Mouse (Mus musculus) CH12.LX (cell line): ENCODE measurements around the gene Whrn. TPM values are rescaled to one million over a fixed set of nuclear protein-coding genes. Genes with fewer than 3 reads are reported as not detected.

Experiments
- DNase-seq: peaks from one replicate; pipeline ENCODE4 v3.0.0-alpha.2; 2013; ENCODE audit errors: extremely low read depth
- H3K27ac ChIP-seq: 2 replicates; pipeline ENCODE4 v1.5.1; 2012; ENCODE audit warnings: low read depth, mild to moderate bottlenecking, control low read depth, moderate library complexity; ENCODE audit not compliant: insufficient read depth
- H3K27me3 ChIP-seq: replicated peaks from 2 replicates; pipeline ENCODE3; 2012; ENCODE audit warnings: inconsistent platforms
- H3K36me3 ChIP-seq, 2 experiments: replicated peaks in 1 of 2; 2 replicates each; pipeline versions ENCODE3 to v1.6.1; 2012; ENCODE audit warnings: inconsistent platforms in 1 of 2, low read length in 1 of 2, mild to moderate bottlenecking in 1 of 2, mixed read lengths in 1 of 2, moderate library complexity in 1 of 2; ENCODE audit not compliant: control insufficient read depth in 1 of 2, insufficient read depth in 1 of 2
- H3K4me1 ChIP-seq, 2 experiments: 2 replicates each; pipeline ENCODE4 v1.6.1; 2012; ENCODE audit warnings: inconsistent platforms in 1 of 2, moderate library complexity in 1 of 2; ENCODE audit not compliant: insufficient read depth in 2 of 2, control insufficient read depth in 1 of 2
- H3K4me2 ChIP-seq: 2 replicates; pipeline ENCODE4 v1.6.1; 2012; ENCODE audit warnings: low read depth, mild to moderate bottlenecking, control low read depth; ENCODE audit not compliant: poor library complexity, insufficient read depth, severe bottlenecking
- H3K4me3 ChIP-seq, 3 experiments: fragments of 150-350 bp in 1 of 3; sonication (generic) in 1 of 3; replicated peaks in 1 of 3; 2 replicates each; pipeline versions ENCODE3 to v1.5.1; 2011 to 2012; ENCODE audit warnings: low read depth in 2 of 3, low read length in 2 of 3, mild to moderate bottlenecking in 2 of 3, moderate library complexity in 2 of 3, control low read depth in 1 of 3, improper control_type of control experiment in 1 of 3, inconsistent platforms in 1 of 3, mixed read lengths in 1 of 3; ENCODE audit not compliant: poor library complexity in 1 of 3
- H3K79me2 ChIP-seq: replicated peaks from 2 replicates; pipeline ENCODE4 v1.6.1; 2012; ENCODE audit warnings: mild to moderate bottlenecking, moderate library complexity; ENCODE audit not compliant: control insufficient read depth, poor library complexity, insufficient read depth, severe bottlenecking; ENCODE audit errors: extremely low read depth
- H3K9ac ChIP-seq: 2 replicates; pipeline ENCODE4 v1.6.1; 2012; ENCODE audit warnings: low read depth, mild to moderate bottlenecking, control low read depth, moderate library complexity; ENCODE audit not compliant: insufficient read depth
- H3K9me3 ChIP-seq: replicated peaks from 2 replicates; pipeline ENCODE3; 2012; ENCODE audit warnings: low read length, inconsistent platforms, mixed read lengths
- BHLHE40 ChIP-seq: IDR thresholded peaks from 2 replicates; pipeline ENCODE4 v1.6.1; 2011; ENCODE audit warnings: mild to moderate bottlenecking, low read depth, low read length, improper control_type of control experiment
- CHD1 ChIP-seq: IDR thresholded peaks from 2 replicates; pipeline ENCODE4 v1.6.1; 2012; ENCODE audit warnings: low read depth, low read length, improper control_type of control experiment, inconsistent platforms
- CHD2 ChIP-seq: IDR thresholded peaks from 2 replicates; pipeline ENCODE4 v1.6.1; 2011; ENCODE audit warnings: low read length, improper control_type of control experiment
- CTCF ChIP-seq, 2 experiments: IDR thresholded peaks in 1 of 2; conservative IDR thresholded peaks in 1 of 2; 2 replicates each; pipeline ENCODE4 v1.5.1; 2011 to 2012; ENCODE audit warnings: low read depth in 2 of 2, low read length in 2 of 2, improper control_type of control experiment in 1 of 2, inconsistent platforms in 1 of 2, mild to moderate bottlenecking in 1 of 2, moderate library complexity in 1 of 2
- E2F4 ChIP-seq: IDR thresholded peaks from 2 replicates; pipeline ENCODE4 v1.6.1; 2011; ENCODE audit warnings: low read depth, low read length, improper control_type of control experiment; ENCODE audit not compliant: insufficient replicate concordance
- ELF1 ChIP-seq: IDR thresholded peaks from 2 replicates; pipeline ENCODE4 v1.6.1; 2014; ENCODE audit warnings: low read depth, mild to moderate bottlenecking, inconsistent platforms, low read length, improper control_type of control experiment
- EP300 ChIP-seq: IDR thresholded peaks from 2 replicates; pipeline ENCODE4 v1.6.1; 2011; ENCODE audit warnings: low read length, improper control_type of control experiment
- ETS1 ChIP-seq: conservative IDR thresholded peaks from 2 replicates; pipeline ENCODE4 v1.6.1; 2012; ENCODE audit warnings: low read depth, mild to moderate bottlenecking, inconsistent platforms, low read length, improper control_type of control experiment, moderate library complexity
- GABPA ChIP-seq: IDR thresholded peaks from 2 replicates; pipeline ENCODE4 v1.6.1; 2012; ENCODE audit warnings: low read depth, low read length, improper control_type of control experiment, inconsistent platforms; ENCODE audit not compliant: insufficient replicate concordance
- HCFC1 ChIP-seq: IDR thresholded peaks from 2 replicates; pipeline ENCODE4 v1.6.1; 2012; ENCODE audit warnings: low read depth, mild to moderate bottlenecking, inconsistent platforms, low read length, improper control_type of control experiment
- IRF4 ChIP-seq: IDR thresholded peaks from 2 replicates; pipeline ENCODE4 v1.6.1; 2014; ENCODE audit warnings: low read depth, mild to moderate bottlenecking, inconsistent platforms, low read length, improper control_type of control experiment
- JUN ChIP-seq: IDR thresholded peaks from 2 replicates; pipeline ENCODE4 v1.6.1; 2011; ENCODE audit warnings: low read depth, mild to moderate bottlenecking, low read length, improper control_type of control experiment, moderate library complexity; ENCODE audit not compliant: insufficient read depth
- JUND ChIP-seq: conservative IDR thresholded peaks from 2 replicates; pipeline ENCODE4 v1.6.1; 2011; ENCODE audit warnings: low read depth, low read length, improper control_type of control experiment
- KAT2A ChIP-seq: IDR thresholded peaks from 2 replicates; pipeline ENCODE4 v1.6.1; 2012; ENCODE audit warnings: low read length, improper control_type of control experiment, inconsistent platforms; ENCODE audit not compliant: insufficient replicate concordance
- MAFK ChIP-seq: IDR thresholded peaks from 2 replicates; pipeline ENCODE4 v1.6.1; 2011; ENCODE audit warnings: low read length, improper control_type of control experiment; ENCODE audit not compliant: insufficient replicate concordance
- MAX ChIP-seq: IDR thresholded peaks from 2 replicates; pipeline ENCODE4 v1.6.1; 2011; ENCODE audit warnings: low read length, improper control_type of control experiment
- MAZ ChIP-seq: IDR thresholded peaks from 2 replicates; pipeline ENCODE4 v1.6.1; 2012; ENCODE audit warnings: low read depth, mild to moderate bottlenecking, inconsistent platforms, low read length, improper control_type of control experiment, moderate library complexity
- MEF2A ChIP-seq: IDR thresholded peaks from 2 replicates; pipeline ENCODE4 v1.6.1; 2014; ENCODE audit warnings: low read depth, mild to moderate bottlenecking, inconsistent platforms, low read length, improper control_type of control experiment, borderline replicate concordance
- MXI1 ChIP-seq: IDR thresholded peaks from 2 replicates; pipeline ENCODE4 v1.6.1; 2011; ENCODE audit warnings: mild to moderate bottlenecking, low read depth, low read length, improper control_type of control experiment
- MYC ChIP-seq: IDR thresholded peaks from 2 replicates; pipeline ENCODE4 v1.6.1; 2011; ENCODE audit warnings: low read depth, mild to moderate bottlenecking, improper control_type of control experiment, low read length
- NELFE ChIP-seq: IDR thresholded peaks from 2 replicates; pipeline ENCODE4 v1.6.1; 2011; ENCODE audit warnings: low read depth, low read length, improper control_type of control experiment
- NRF1 ChIP-seq: IDR thresholded peaks from 2 replicates; pipeline ENCODE4 v1.6.1; 2014; ENCODE audit warnings: low read depth, mild to moderate bottlenecking, inconsistent platforms, low read length, improper control_type of control experiment, moderate library complexity
- PAX5 ChIP-seq: IDR thresholded peaks from 2 replicates; pipeline ENCODE4 v1.6.1; 2012; ENCODE audit warnings: low read length, inconsistent platforms, mixed read lengths
- POLR2A ChIP-seq: IDR thresholded peaks from 2 replicates; pipeline ENCODE4 v1.6.1; 2011; ENCODE audit warnings: low read depth, mild to moderate bottlenecking, improper control_type of control experiment, low read length
- POLR2AphosphoS2 ChIP-seq: IDR thresholded peaks from 2 replicates; pipeline ENCODE4 v1.6.1; 2011; ENCODE audit warnings: low read depth, low read length, improper control_type of control experiment
- RAD21 ChIP-seq: IDR thresholded peaks from 2 replicates; pipeline ENCODE4 v1.6.1; 2011; ENCODE audit warnings: low read depth, mild to moderate bottlenecking, low read length, improper control_type of control experiment, moderate library complexity
- RCOR1 ChIP-seq: conservative IDR thresholded peaks from 2 replicates; pipeline ENCODE4 v1.6.1; 2012; ENCODE audit warnings: low read depth, mild to moderate bottlenecking, inconsistent platforms, low read length, improper control_type of control experiment
- SIN3A ChIP-seq: IDR thresholded peaks from 2 replicates; pipeline ENCODE4 v1.6.1; 2012; ENCODE audit warnings: low read length, improper control_type of control experiment, inconsistent platforms
- SMC3 ChIP-seq: IDR thresholded peaks from 2 replicates; pipeline ENCODE4 v1.6.1; 2011; ENCODE audit warnings: low read depth, low read length, improper control_type of control experiment
- TBP ChIP-seq: conservative IDR thresholded peaks from 2 replicates; pipeline ENCODE4 v1.6.1; 2011; ENCODE audit warnings: low read depth, low read length, improper control_type of control experiment
- TCF12 ChIP-seq: IDR thresholded peaks from 2 replicates; pipeline ENCODE4 v1.6.1; 2014; ENCODE audit warnings: low read depth, mild to moderate bottlenecking, inconsistent platforms, low read length, improper control_type of control experiment
- UBTF ChIP-seq: IDR thresholded peaks from 2 replicates; pipeline ENCODE4 v1.6.1; 2012; ENCODE audit warnings: low read depth, mild to moderate bottlenecking, inconsistent platforms, low read length, improper control_type of control experiment, moderate library complexity
- USF1 ChIP-seq: IDR thresholded peaks from 2 replicates; pipeline ENCODE4 v1.6.1; 2014; ENCODE audit warnings: low read depth, mild to moderate bottlenecking, inconsistent platforms, low read length, improper control_type of control experiment
- USF2 ChIP-seq: conservative IDR thresholded peaks from 2 replicates; pipeline ENCODE4 v1.6.1; 2011; ENCODE audit warnings: low read depth, low read length, improper control_type of control experiment
- ZC3H11A ChIP-seq: IDR thresholded peaks from 2 replicates; pipeline ENCODE4 v1.6.1; 2012; ENCODE audit warnings: low read depth, mild to moderate bottlenecking, inconsistent platforms, low read length, improper control_type of control experiment
- ZKSCAN1 ChIP-seq: IDR thresholded peaks from 2 replicates; pipeline ENCODE4 v1.6.1; 2012; ENCODE audit warnings: low read depth, inconsistent platforms, low read length, improper control_type of control experiment, borderline replicate concordance
- ZMIZ1 ChIP-seq: IDR thresholded peaks from 2 replicates; pipeline ENCODE4 v1.6.1; 2012; ENCODE audit warnings: low read depth, mild to moderate bottlenecking, inconsistent platforms, low read length, improper control_type of control experiment
- ZNF384 ChIP-seq: IDR thresholded peaks from 2 replicates; pipeline ENCODE4 v1.6.1; 2012; ENCODE audit warnings: low read depth, low read length, improper control_type of control experiment, inconsistent platforms
- dilution Hi-C: fragments of 300-500 bp; cut with MboI; formaldehyde crosslinking; loops from 2 replicates; pipeline ENCODE4 v1.14.3; 2020; ENCODE audit warnings: low sequenced_read_pairs; ENCODE audit not compliant: extremely low pct_unique_long_range_greater_than_20kb, extremely low pct_ligation_motif_present
- in situ Hi-C: fragments of 300-500 bp; cut with MboI; formaldehyde crosslinking; loops from 3 replicates; pipeline ENCODE4 v1.14.3; 2019; ENCODE audit warnings: low sequenced_read_pairs, low pct_ligation_motif_present, low pct_unique_long_range_greater_than_20kb, mixed read lengths
- polyA plus RNA-seq: library from polyadenylated mRNA; unstranded; fragments of >175 nt; gene quantifications from 2 replicates; pipeline ENCODE4 v1.2.1, GENCODE M21; 2012; ENCODE audit warnings: low read depth; ENCODE audit not compliant: insufficient read length
- total RNA-seq, 2 experiments: library from RNA; depleted of rRNA; stranded (reverse); fragments of 300-350 nt in 1 of 2; fragments of >200 nt in 1 of 2; gene quantifications; 2 replicates each; pipeline ENCODE4 v1.2.3; 2012 to 2014

Gene Whrn
- total and polyA plus RNA-seq, 3 experiments = 0.99 to 9.4 (median 4.5) TPM

DNA sequence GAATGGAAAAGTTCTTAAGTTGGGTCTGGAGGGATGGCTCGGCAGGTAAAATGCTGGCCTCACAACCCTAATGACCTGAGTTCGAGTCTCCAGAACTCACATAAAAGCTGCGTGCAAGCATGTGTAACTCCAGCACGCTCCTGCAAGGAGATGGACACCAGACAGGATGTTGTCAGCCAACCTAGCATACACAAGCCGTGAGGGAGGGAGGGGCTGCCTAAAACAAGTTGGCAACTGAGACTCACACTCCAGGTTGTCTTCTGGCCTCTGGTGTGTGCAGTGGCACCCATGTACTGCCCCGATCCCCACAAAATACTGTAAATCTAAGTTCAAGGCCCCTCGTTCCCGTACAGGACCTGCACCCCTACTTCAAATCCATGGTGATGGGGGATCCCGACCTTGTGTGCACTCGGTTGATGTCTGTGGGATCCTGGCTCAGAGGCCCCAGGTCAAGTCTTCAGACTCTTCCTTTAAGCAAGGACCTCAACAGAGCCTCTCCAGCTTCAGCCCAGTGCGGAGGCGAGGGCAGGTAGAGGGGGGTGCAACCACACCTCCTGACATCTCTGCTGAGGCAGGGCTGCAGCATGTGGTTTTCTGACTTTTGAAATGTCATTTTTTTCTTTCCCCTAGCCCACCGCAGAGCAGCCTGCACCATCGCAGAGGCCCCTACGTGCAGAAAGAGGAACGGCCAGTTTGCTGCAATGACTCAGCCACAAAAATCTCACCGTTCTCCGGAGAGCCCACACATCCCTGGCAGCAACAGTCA lies 95.1 kb downstream of the Whrn start:
- peak overlapping the region; percentile 69 to 77 (median 70) for H3K4me3 ChIP-seq
- H3K79me2 ChIP-seq = peaks cover 84% of the 10 kb centered on the region
- dilution Hi-C loops (no loop called here), in situ Hi-C loops (loop anchor here (10.0 to 25.0 kb wide), 4 partner anchors 46 to 537 kb away; partner anchors contain the start of genes Orm3 and Tnfsf8)
- peak; percentile 83 for DNase-seq
- peak; percentile 54; the same call in 1 of the 2 replicates for TF ChIP-seq MAZ
- TF ChIP-seq SIN3A = peak; percentile 79
- TF ChIP-seq BHLHE40 = peak; percentile 74
- TF ChIP-seq CHD2 = peak; percentile 54; the same call in 1 of the 2 replicates
- TF ChIP-seq NELFE = no peak
- TF ChIP-seq ZKSCAN1 = no peak
- TF ChIP-seq CTCF (conservative IDR thresholded peaks at IDR 0.05 in 1 of 2, IDR thresholded peaks at IDR 0.05 in 1 of 2; ENCODE audit: low read depth in 2 of 2, low read length in 2 of 2) = no peak
- TF ChIP-seq POLR2AphosphoS2 = no peak
- TF ChIP-seq SMC3 = no peak
- 0 out of 2 replicates have a peak, but pooled peaks have one; percentile 56 for TF ChIP-seq TBP
- TF ChIP-seq PAX5 = no peak
- TF ChIP-seq ETS1 = peak; percentile 85
- no peak for TF ChIP-seq POLR2A
- peak; percentile 87 for TF ChIP-seq IRF4
- TF ChIP-seq MAFK = peak; percentile 72; the same call in 1 of the 2 replicates
- no peak for TF ChIP-seq E2F4
- TF ChIP-seq JUN = no peak
- TF ChIP-seq ZMIZ1 = no peak; the same call in 1 of the 2 replicates
- TF ChIP-seq USF1 = no peak
- TF ChIP-seq KAT2A = 0 out of 2 replicates have a peak, but pooled peaks have one; percentile 14
- TF ChIP-seq MEF2A = peak; percentile 48; the same call in 1 of the 2 replicates
- peak; percentile 75 for TF ChIP-seq EP300
- TF ChIP-seq HCFC1 = no peak
- TF ChIP-seq MXI1 = peak; percentile 90
- peak; percentile 88 for TF ChIP-seq ZNF384
- TF ChIP-seq USF2 = no peak
- 0 out of 2 replicates have a peak, but pooled peaks have one; percentile 1 for TF ChIP-seq RCOR1
- no peak for TF ChIP-seq ELF1
- TF ChIP-seq MYC = 0 out of 2 replicates have a peak, but pooled peaks have one; percentile 42
- TF ChIP-seq RAD21 = no peak
- no peak for TF ChIP-seq ZC3H11A
- TF ChIP-seq MAX = peak; percentile 81
- 0 out of 2 replicates have a peak, but pooled peaks have one; percentile 64 for TF ChIP-seq UBTF
- TF ChIP-seq GABPA = no peak
- no peak for TF ChIP-seq NRF1
- peak; percentile 73 for TF ChIP-seq TCF12
- peak; percentile 61; the same call in 1 of the 2 replicates for TF ChIP-seq CHD1
- TF ChIP-seq JUND = peak; percentile 56; the same call in 1 of the 2 replicates
- no peaks in the 10 kb centered on the region for H3K27me3 ChIP-seq
- peaks cover 34 to 40% of the 10 kb centered on the region in 2 experiments for H3K36me3 ChIP-seq
- peaks cover 11% of the 10 kb centered on the region for H3K9me3 ChIP-seq
- H3K9ac ChIP-seq = peak overlapping the region; percentile 70
- peak overlapping the region; percentile 85 for H3K4me2 ChIP-seq
- H3K4me1 ChIP-seq = peaks cover 35 to 82% of the 10 kb centered on the region in 2 experiments
- H3K27ac ChIP-seq = peak overlapping the region; percentile 95
